Comparison of ENCODE assay signal across 20 mouse cellular contexts in the genomic region with DNA sequence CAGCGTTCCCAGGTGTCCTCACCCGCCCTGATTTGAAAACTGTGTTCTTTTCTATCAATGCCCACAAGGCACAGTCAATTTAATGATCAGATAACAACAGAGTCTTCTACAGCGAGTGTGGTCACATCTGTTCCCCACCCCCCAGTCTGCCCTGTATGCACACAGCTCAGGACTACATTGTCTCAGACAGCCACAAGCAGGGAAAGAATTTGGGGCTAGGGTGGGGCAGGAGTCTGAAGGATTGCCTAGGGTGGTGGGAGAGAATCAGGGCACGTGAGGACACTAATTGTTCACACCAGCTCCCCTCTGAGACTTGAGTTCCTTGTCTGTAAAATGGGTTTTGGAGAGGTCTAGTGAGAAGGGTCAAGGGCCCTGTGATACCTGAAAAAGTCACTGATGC. TPM values are rescaled to one million over a fixed set of nuclear protein-coding genes. Genes with fewer than 3 reads are reported as not detected.
"Had no signal": no experiment of that assay in that cellular context is flagged by ENCODE, and none has a peak within 500 bp of the region (broad histone marks: within the 10 kb centered on the region; RNA-seq: fewer than 3 reads in every experiment).

No protein-coding gene starts in this region.

- H3K9me3 ChIP-seq: lung, embryonic 15.5 days; megakaryocyte, embryonic 14.5 days; midbrain, embryonic 13.5 days; midbrain, embryonic 15.5 days; neural tube, embryonic 12.5 days had no signal

- H3K27me3 ChIP-seq: lung, embryonic 15.5 days; midbrain, embryonic 13.5 days; midbrain, embryonic 15.5 days; neural tube, embryonic 12.5 days had no signal

- H3K4me2 ChIP-seq: lung, embryonic 15.5 days; midbrain, embryonic 11.5 days; midbrain, embryonic 13.5 days; midbrain, embryonic 15.5 days; neural tube, embryonic 12.5 days had no signal

- H3K36me3 ChIP-seq: lung, embryonic 15.5 days; midbrain, embryonic 13.5 days; midbrain, embryonic 15.5 days; neural tube, embryonic 12.5 days had no signal

- H3K4me1 ChIP-seq: lung, embryonic 15.5 days; midbrain, embryonic 13.5 days; midbrain, embryonic 15.5 days; neural tube, embryonic 12.5 days had no signal

- H3K9ac ChIP-seq: lung, embryonic 15.5 days; midbrain, embryonic 13.5 days; midbrain, embryonic 15.5 days; neural tube, embryonic 12.5 days had no signal

- H3K4me3 ChIP-seq: lung, embryonic 15.5 days; megakaryocyte, embryonic 14.5 days; midbrain, embryonic 13.5 days; midbrain, embryonic 15.5 days; neural tube, embryonic 12.5 days had no signal

- H3K27ac ChIP-seq: lung, embryonic 15.5 days; macrophage; midbrain, embryonic 13.5 days; midbrain, embryonic 15.5 days; neural tube, embryonic 12.5 days had no signal

- DNase-seq: lung, adult 2 months; lung, postnatal 14 days; lung, postnatal 36 days; retina, postnatal 1 day; right cerebral cortex, adult 18-20 months; right cerebral cortex, postnatal 25 days; right cerebral cortex, postnatal 4 days; spleen, adult 18-20 months; thymus, adult 18-20 months; thymus, postnatal 14 days; thymus, postnatal 36 days had no signal

- ATAC-seq: lung, postnatal 0 days; midbrain, embryonic 13.5 days; midbrain, embryonic 15.5 days had no signal

RNA-seq across cellular contexts. Expression of gene Fgr, which starts 19.7 kb away (rescaled TPM):
- polyA plus RNA-seq: midbrain, embryonic 11.5 days; neural tube, embryonic 14.5 days had no signal
